ENCODE assay signal across 7 mouse cellular contexts in genomic region chr11:70432895-70433568, GRCm38 (mm10). TPM values are rescaled to one million over a fixed set of nuclear protein-coding genes. Genes with fewer than 3 reads are reported as not detected.
DNase-seq lines count a peak whose midpoint lies in the region; ATAC-seq and TF ChIP-seq lines count a peak whose summit lies in the region.

No protein-coding gene starts in this region.

- H3K27ac ChIP-seq in midbrain, embryonic 13.5 days, result peak overlapping the region; percentile 94

- H3K9me3 ChIP-seq in midbrain, embryonic 13.5 days, result no peaks in the 10 kb centered on the region

- ATAC-seq in midbrain, embryonic 13.5 days, result peak; percentile 54

- H3K4me3 ChIP-seq in midbrain, embryonic 13.5 days (replicated peaks), result peak overlapping the region; percentile 66

- no peak for TF ChIP-seq POLR2A in brain, embryonic 14.5 days (IDR thresholded peaks at IDR 0.05; ENCODE audit: borderline replicate concordance, extremely low read depth, insufficient read depth, insufficient read length, poor library complexity, severe bottlenecking)

- H3K4me2 ChIP-seq in midbrain, embryonic 13.5 days (replicated peaks), result peak overlapping the region; percentile 79

- TF ChIP-seq CTCF in brain, embryonic 14.5 days (IDR thresholded peaks at IDR 0.05; ENCODE audit: borderline replicate concordance, extremely low read depth, insufficient read depth, insufficient read length), result no peak

- DNase-seq in right cerebral cortex, postnatal 10 days (ENCODE audit: low spot score in 2 of 2), result peak; percentile 68 to 77
- no peak for DNase-seq in right cerebral cortex, postnatal 4 days
- DNase-seq in brain, embryonic 14.5 days (ENCODE audit: low read depth), result peak; percentile 70
- DNase-seq in forelimb bud, embryonic 11.5 days (ENCODE audit: low read depth, low spot score), result peak; percentile 28
- peak; percentile 54 to 60 for DNase-seq in left cerebral cortex, postnatal 25 days (ENCODE audit: low spot score in 2 of 2)
- DNase-seq in urinary bladder, postnatal 14 days (ENCODE audit: low spot score), result no peak

- no peaks in the 10 kb centered on the region for H3K27me3 ChIP-seq in midbrain, embryonic 13.5 days

- intact Hi-C loops in left cerebral cortex, postnatal 25 days (cut with DNase I), result loop anchor here (2.0 to 5.0 kb wide), 3 partner anchors 18 to 324 kb away; partner anchors contain the start of genes Med11 and Tm4sf5

- peaks cover 27% of the 10 kb centered on the region for H3K36me3 ChIP-seq in midbrain, embryonic 13.5 days

- peaks cover 36% of the 10 kb centered on the region for H3K4me1 ChIP-seq in midbrain, embryonic 13.5 days (replicated peaks)

- H3K9ac ChIP-seq in midbrain, embryonic 13.5 days (replicated peaks), result peak overlapping the region; percentile 91

- 6% methylated on average over 15 of the region's 15 CpGs for WGBS in midbrain, embryonic 13.5 days

RNA-seq across cellular contexts. Expression of gene Arrb2, which starts 0.6 kb away (rescaled TPM):
- 68.7 and 86.1 TPM in 2 replicates for polyA plus RNA-seq in brain, embryonic 14.5 days (2012; rRNA removed)
- 10 to 100 TPM; 64.6 to 66.7 TPM for total RNA-seq in left cerebral cortex, postnatal 25 days (2021)
- 44.8 and 45.5 TPM in 2 replicates for polyA plus RNA-seq in midbrain, embryonic 13.5 days (2015; fragmentation: Nextera tagmentation; extraction: Ambion mirVana)

RNA-seq across cellular contexts. Expression of gene Med11, which starts 18.7 kb away (rescaled TPM):
- 28.1 and 31.8 TPM in 2 replicates for polyA plus RNA-seq in brain, embryonic 14.5 days (2012; rRNA removed)
- 10 to 100 TPM; 12.9 to 15.7 TPM for total RNA-seq in left cerebral cortex, postnatal 25 days (2021)
- 41.9 and 43.6 TPM in 2 replicates for polyA plus RNA-seq in midbrain, embryonic 13.5 days (2015; fragmentation: Nextera tagmentation; extraction: Ambion mirVana)

RNA-seq across cellular contexts. Expression of gene Pelp1, which starts 23.2 kb away (rescaled TPM):
- 31.2 and 34.2 TPM in 2 replicates for polyA plus RNA-seq in brain, embryonic 14.5 days (2012; rRNA removed)
- total RNA-seq in left cerebral cortex, postnatal 25 days (2021), result 10 to 100 TPM; 34.9 to 42.0 TPM
- 33.9 and 34.1 TPM in 2 replicates for polyA plus RNA-seq in midbrain, embryonic 13.5 days (2015; fragmentation: Nextera tagmentation; extraction: Ambion mirVana)

RNA-seq across cellular contexts. Expression of gene Zmynd15, which starts 26.2 kb away (rescaled TPM):
- 0.93 and 1.4 TPM in 2 replicates for polyA plus RNA-seq in brain, embryonic 14.5 days (2012; rRNA removed)
- under 1 TPM; 0.41 to 0.94 TPM for total RNA-seq in left cerebral cortex, postnatal 25 days (2021)
- polyA plus RNA-seq in midbrain, embryonic 13.5 days (2015; fragmentation: Nextera tagmentation; extraction: Ambion mirVana), result 0.40 and 0.44 TPM in 2 replicates

RNA-seq across cellular contexts. Expression of gene Cxcl16, which starts 26.8 kb away (rescaled TPM):
- 3.1 and 3.5 TPM in 2 replicates for polyA plus RNA-seq in brain, embryonic 14.5 days (2012; rRNA removed)
- total RNA-seq in left cerebral cortex, postnatal 25 days (2021), result 1 to 10 TPM in 1 of 2 experiments, under 1 TPM in 1; 0.94 to 1.2 TPM
- 1.4 and 1.6 TPM in 2 replicates for polyA plus RNA-seq in midbrain, embryonic 13.5 days (2015; fragmentation: Nextera tagmentation; extraction: Ambion mirVana)

Comparison
In these comparisons a context has a peak if more than half of its experiments do, and no peak if none do; other contexts are left out.
1. DNase-seq: peak in right cerebral cortex, postnatal 10 days (2 of 2), brain, embryonic 14.5 days (single experiment), forelimb bud, embryonic 11.5 days (single experiment) and left cerebral cortex, postnatal 25 days (2 of 2); none in right cerebral cortex, postnatal 4 days (single experiment) and urinary bladder, postnatal 14 days (single experiment).